In the genomic region with DNA sequence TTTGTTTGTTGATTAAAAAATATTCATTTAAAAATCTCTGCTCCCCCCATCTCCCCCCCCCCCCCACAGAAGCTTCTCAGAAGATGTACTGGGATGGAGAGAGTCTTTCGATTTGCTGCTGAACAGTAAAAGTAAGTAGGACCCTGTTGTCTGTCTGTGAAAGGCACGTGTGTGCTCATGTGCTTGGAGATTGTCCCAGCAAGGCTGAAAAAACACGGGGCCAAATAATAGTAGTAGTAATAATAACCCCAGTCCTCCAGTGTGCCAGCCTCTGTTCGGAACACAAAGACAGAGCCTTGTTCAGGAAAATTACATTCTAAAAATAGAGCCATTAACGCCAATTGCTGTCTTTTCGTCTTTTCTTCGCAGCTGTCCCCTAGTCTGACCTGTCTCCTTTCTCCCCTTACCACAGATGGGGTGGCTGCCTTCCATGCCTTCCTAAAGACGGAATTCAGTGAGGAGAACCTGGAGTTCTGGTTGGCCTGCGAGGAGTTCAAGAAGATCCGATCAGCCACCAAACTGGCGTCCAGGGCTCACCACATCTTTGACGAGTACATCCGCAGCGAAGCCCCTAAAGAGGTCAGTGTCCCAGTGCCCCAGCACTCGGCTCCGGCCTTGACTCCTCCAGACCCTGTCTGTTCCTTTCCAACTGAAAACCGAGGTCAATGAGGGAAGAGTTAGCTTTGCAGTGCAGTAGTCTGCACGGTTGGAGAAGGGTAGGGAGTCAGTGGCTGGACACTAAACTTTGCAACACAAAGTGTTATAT, we compare ENCODE assay signal across 8 mouse cellular contexts. TPM values are rescaled to one million over a fixed set of nuclear protein-coding genes. Genes with fewer than 3 reads are reported as not detected.
DNase-seq lines count a peak whose midpoint lies in the region; ATAC-seq and TF ChIP-seq lines count a peak whose summit lies in the region.

No protein-coding gene starts in this region.

- peaks cover 4% of the 10 kb centered on the region; the same call in 1 of the 2 replicates for H3K27me3 ChIP-seq in kidney, postnatal 0 days (ENCODE audit: insufficient read depth, low read length)
- no peaks in the 10 kb centered on the region for H3K27me3 ChIP-seq in kidney, adult 2 months (replicated peaks; ENCODE audit: control insufficient read depth, insufficient read depth, low read length)
- H3K27me3 ChIP-seq in embryonic facial prominence, embryonic 13.5 days, result peaks cover 44% of the 10 kb centered on the region
- H3K27me3 ChIP-seq in hindbrain, embryonic 15.5 days, result no peaks in the 10 kb centered on the region
- no peaks in the 10 kb centered on the region for H3K27me3 ChIP-seq in myocyte (ENCODE audit: control insufficient read depth, insufficient read depth, insufficient read length)

- 64% methylated on average over 18 of the region's 18 CpGs for WGBS in kidney, postnatal 0 days
- 70% methylated on average over 18 of the region's 18 CpGs for WGBS in kidney, adult 2 months
- WGBS in embryonic facial prominence, embryonic 13.5 days, result 59% methylated on average over 18 of the region's 18 CpGs
- 58% methylated on average over 18 of the region's 18 CpGs for WGBS in hindbrain, embryonic 15.5 days

- ATAC-seq in kidney, postnatal 0 days (replicated peaks; ENCODE audit: low FRiP score, low read depth), result no peak
- no peak for ATAC-seq in embryonic facial prominence, embryonic 13.5 days (ENCODE audit: insufficient number of reproducible peaks, insufficient read depth, low FRiP score, low TSS enrichment, low read depth)
- no peak for ATAC-seq in hindbrain, embryonic 15.5 days (ENCODE audit: low FRiP score, low read depth)

- no peak for DNase-seq in kidney, postnatal 0 days (ENCODE audit: low spot score)
- DNase-seq in kidney, adult 2 months, result no peak
- DNase-seq in spleen, postnatal 10 days (ENCODE audit: low spot score in 2 of 2), result no peak
- DNase-seq in urinary bladder, postnatal 14 days (ENCODE audit: low spot score), result no peak
- no peak for DNase-seq in left cerebral cortex, adult 9 months (ENCODE audit: low spot score in 2 of 2)

- no peak overlapping the region for H3K4me3 ChIP-seq in kidney, postnatal 0 days (replicated peaks; ENCODE audit: low read depth, low read length)
- H3K4me3 ChIP-seq in kidney, adult 2 months (ENCODE audit: insufficient read depth, low read depth, low read length), result no peak overlapping the region
- peak overlapping the region; percentile 42 for H3K4me3 ChIP-seq in embryonic facial prominence, embryonic 13.5 days
- H3K4me3 ChIP-seq in hindbrain, embryonic 15.5 days, result peak overlapping the region; percentile 41
- peak overlapping the region; percentile 39 for H3K4me3 ChIP-seq in myocyte

- H3K36me3 ChIP-seq in kidney, postnatal 0 days (ENCODE audit: insufficient read depth, low read length), result no peaks in the 10 kb centered on the region
- H3K36me3 ChIP-seq in kidney, adult 2 months (ENCODE audit: control insufficient read depth, insufficient read depth, low read length), result no peaks in the 10 kb centered on the region
- H3K36me3 ChIP-seq in embryonic facial prominence, embryonic 13.5 days, result no peaks in the 10 kb centered on the region
- no peaks in the 10 kb centered on the region for H3K36me3 ChIP-seq in hindbrain, embryonic 15.5 days
- peaks cover 3% of the 10 kb centered on the region for H3K36me3 ChIP-seq in myocyte (ENCODE audit: control insufficient read depth, insufficient read depth)

- TF ChIP-seq POLR2A in kidney, adult 2 months (IDR thresholded peaks at IDR 0.05; ENCODE audit: low read depth, low read length), result no peak
- no peak for TF ChIP-seq POLR2A in myocyte (IDR thresholded peaks at IDR 0.05; ENCODE audit: insufficient read length, low read depth)

- no peaks in the 10 kb centered on the region; the same call in 1 of the 2 replicates for H3K4me1 ChIP-seq in kidney, postnatal 0 days (replicated peaks; ENCODE audit: insufficient read depth, low read length)
- H3K4me1 ChIP-seq in kidney, adult 2 months (ENCODE audit: control insufficient read depth, insufficient read depth, low read length), result no peaks in the 10 kb centered on the region
- H3K4me1 ChIP-seq in embryonic facial prominence, embryonic 13.5 days, result peaks cover 32% of the 10 kb centered on the region
- H3K4me1 ChIP-seq in hindbrain, embryonic 15.5 days (replicated peaks), result peaks cover 55% of the 10 kb centered on the region

- H3K4me2 ChIP-seq in kidney, postnatal 0 days (ENCODE audit: low read length), result peak overlapping the region; percentile 55
- H3K4me2 ChIP-seq in embryonic facial prominence, embryonic 13.5 days, result peak overlapping the region; percentile 77
- H3K4me2 ChIP-seq in hindbrain, embryonic 15.5 days, result peak overlapping the region; percentile 80
- peak overlapping the region; percentile 80 for H3K4me2 ChIP-seq in myocyte (ENCODE audit: low read depth)

- no peak for TF ChIP-seq CTCF in kidney, postnatal 0 days (IDR thresholded peaks at IDR 0.05; ENCODE audit: low read depth)
- no peak for TF ChIP-seq CTCF in kidney, adult 2 months (conservative IDR thresholded peaks at IDR 0.05; ENCODE audit: insufficient read depth, insufficient read length, low read depth, low read length)

- no peaks in the 10 kb centered on the region for H3K9me3 ChIP-seq in kidney, postnatal 0 days (replicated peaks; ENCODE audit: low read length)
- no peaks in the 10 kb centered on the region for H3K9me3 ChIP-seq in embryonic facial prominence, embryonic 13.5 days
- H3K9me3 ChIP-seq in hindbrain, embryonic 15.5 days, result no peaks in the 10 kb centered on the region

- no peak overlapping the region for H3K9ac ChIP-seq in kidney, postnatal 0 days (ENCODE audit: low read depth, low read length)
- no peak overlapping the region for H3K9ac ChIP-seq in embryonic facial prominence, embryonic 13.5 days
- no peak overlapping the region; the same call in 1 of the 2 replicates for H3K9ac ChIP-seq in hindbrain, embryonic 15.5 days

- peaks cover 4% of the 10 kb centered on the region for H3K79me2 ChIP-seq in myocyte (ENCODE audit: control insufficient read depth, insufficient read depth)

- no peak overlapping the region for H3K27ac ChIP-seq in kidney, postnatal 0 days
- no peak overlapping the region for H3K27ac ChIP-seq in kidney, adult 2 months (ENCODE audit: insufficient read depth, low read depth, low read length)
- H3K27ac ChIP-seq in embryonic facial prominence, embryonic 13.5 days, result no peak overlapping the region
- no peak overlapping the region for H3K27ac ChIP-seq in hindbrain, embryonic 15.5 days (replicated peaks)

- H3ac ChIP-seq in myocyte (ENCODE audit: control insufficient read depth, insufficient read length), result no peak overlapping the region

TF ChIP-seq in myocyte, 11 proteins besides CTCF, POLR2A, EP300 and RAD21:
- TF ChIP-seq MYOD1 (IDR thresholded peaks at IDR 0.05; ENCODE audit: control insufficient read depth in 1 of 3, insufficient read length in 2 of 3, low read depth in 2 of 3), result peak in 2 of 3 experiments; percentile 19 to 24
- no peak for TF ChIP-seq CEBPB (IDR thresholded peaks at IDR 0.05; ENCODE audit: insufficient read depth, poor library complexity, severe bottlenecking)
- no peak for TF ChIP-seq POLR2AphosphoS2 (IDR thresholded peaks at IDR 0.05; ENCODE audit: insufficient read length, low read depth)
- no peak for TF ChIP-seq REST (IDR thresholded peaks at IDR 0.05; ENCODE audit: insufficient read depth, insufficient read length)
- no peak for TF ChIP-seq MYOG (IDR thresholded peaks at IDR 0.05; ENCODE audit: control insufficient read depth in 1 of 3, insufficient read depth in 1 of 3, insufficient read length in 2 of 3, low read depth in 2 of 3)
TF ChIP-seq in myocyte: peak in this region for 1.

RNA-seq across cellular contexts. Expression of gene Rgs16, which starts 1.6 kb away (rescaled TPM):
- polyA plus RNA-seq in kidney, postnatal 0 days (2015; fragmentation: Nextera tagmentation; extraction: Ambion mirVana), result 4.0 and 5.4 TPM in 2 replicates
- 0.45 and 0.61 TPM in 2 replicates for polyA plus RNA-seq in kidney, adult 2 months (2012; rRNA removed)
- 9.2 and 9.6 TPM in 2 replicates for polyA plus RNA-seq in embryonic facial prominence, embryonic 13.5 days (2015; fragmentation: Nextera tagmentation; extraction: Ambion mirVana)
- polyA plus RNA-seq in hindbrain, embryonic 15.5 days (2015; fragmentation: Nextera tagmentation; extraction: Ambion mirVana), result 12.4 and 17.1 TPM in 2 replicates
- polyA plus RNA-seq in myocyte (2012; fragmentation: generic; extraction: Trizol), result 6.5 TPM

RNA-seq across cellular contexts. Expression of gene Rnasel, which starts 7.5 kb away (rescaled TPM):
- 10.8 TPM in 2 replicates for polyA plus RNA-seq in kidney, postnatal 0 days (2015; fragmentation: Nextera tagmentation; extraction: Ambion mirVana)
- 2.4 and 3.4 TPM in 2 replicates for polyA plus RNA-seq in kidney, adult 2 months (2012; rRNA removed)
- polyA plus RNA-seq in embryonic facial prominence, embryonic 13.5 days (2015; fragmentation: Nextera tagmentation; extraction: Ambion mirVana), result 16.2 and 16.7 TPM in 2 replicates
- polyA plus RNA-seq in hindbrain, embryonic 15.5 days (2015; fragmentation: Nextera tagmentation; extraction: Ambion mirVana), result 39.5 and 40.1 TPM in 2 replicates
- polyA plus RNA-seq in myocyte (2012; fragmentation: generic; extraction: Trizol), result 0.11 TPM

Comparison
In these comparisons a context has a peak if more than half of its experiments do, and no peak if none do; other contexts are left out.
1. H3K4me3 ChIP-seq: peak in embryonic facial prominence, embryonic 13.5 days (single experiment), hindbrain, embryonic 15.5 days (single experiment) and myocyte (single experiment); none in kidney, postnatal 0 days (single experiment) and kidney, adult 2 months (single experiment).
2. Peak in every context shown above with its lines, with median percentiles within 50 percentile points of each other: H3K4me2 ChIP-seq.